Mouse (Mus musculus): ENCODE results near the gene Fbxw7. TPM values are rescaled to one million over a fixed set of nuclear protein-coding genes. Genes with fewer than 3 reads are reported as not detected.

Gene Fbxw7
- polyA plus RNA-seq, 1 experiment from 2014 or later: 52.8 TPM

DNA sequence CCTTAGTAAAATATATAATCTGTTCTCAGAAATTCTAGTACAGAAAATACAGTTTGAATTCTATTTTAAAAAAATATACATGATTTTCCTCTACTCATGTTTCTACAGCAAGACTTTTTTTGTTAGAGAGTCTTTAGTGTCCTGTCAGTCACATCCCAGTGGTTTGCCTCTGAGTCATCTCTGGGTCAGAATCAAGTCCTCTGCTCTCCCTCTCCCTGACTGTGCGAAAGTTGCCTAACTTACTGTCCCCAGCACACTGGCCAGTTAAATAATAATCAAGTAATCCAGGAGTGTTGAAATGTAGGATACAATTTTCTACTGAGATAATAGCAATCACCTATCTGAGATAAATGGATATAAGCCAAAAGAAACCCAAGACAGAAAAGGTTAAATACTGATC, 120.7 kb downstream of the Fbxw7 start:
- Histone ChIP-seq H3K27me3 (replicated peaks) (no peaks in the 10 kb centered on the region), H3K9me3 (replicated peaks) (no peaks in the 10 kb centered on the region), H3K4me1 (peaks cover 5% of the 10 kb centered on the region), H3K27ac (replicated peaks) (no peak overlapping the region), H3K4me3 (replicated peaks) (no peak overlapping the region), H3K4me2 (no peak overlapping the region), H3K36me3 (no peaks in the 10 kb centered on the region), H3K9ac (replicated peaks) (no peak overlapping the region)
- ATAC-seq (ENCODE audit: low FRiP score): no peak
- WGBS: 70% methylated on average over 1 of the region's 1 CpGs

GRCm38 (mm10) chr3:84936252-84936651, 121.2 kb downstream of the Fbxw7 start:
- 56% methylated on average over 2 of the region's 2 CpGs for WGBS

GRCm38 (mm10) chr3:84936956-84937355, 121.9 kb downstream of the Fbxw7 start:
- no peaks in the 10 kb centered on the region for H3K36me3 ChIP-seq
- ATAC-seq (ENCODE audit: low FRiP score): no peak
- H3K4me2 ChIP-seq: no peak overlapping the region
- H3K9me3 ChIP-seq (replicated peaks): no peaks in the 10 kb centered on the region
- no peak overlapping the region for H3K9ac ChIP-seq (replicated peaks)
- no peak overlapping the region for H3K27ac ChIP-seq (replicated peaks)
- no peaks in the 10 kb centered on the region for H3K27me3 ChIP-seq (replicated peaks)
- 64% methylated on average over 5 of the region's 5 CpGs for WGBS
- peaks cover 5% of the 10 kb centered on the region for H3K4me1 ChIP-seq
- no peak overlapping the region for H3K4me3 ChIP-seq (replicated peaks)

More at GRCm38 (mm10) chr3:84936252-84936651, 121.2 kb downstream of the Fbxw7 start:
- no peak overlapping the region for H3K9ac ChIP-seq (replicated peaks)
- H3K36me3 ChIP-seq: no peaks in the 10 kb centered on the region
- peaks cover 5% of the 10 kb centered on the region for H3K4me1 ChIP-seq
- H3K4me3 ChIP-seq (replicated peaks): no peak overlapping the region
- H3K27me3 ChIP-seq (replicated peaks): no peaks in the 10 kb centered on the region
- H3K27ac ChIP-seq (replicated peaks): no peak overlapping the region
- no peak overlapping the region for H3K4me2 ChIP-seq
- H3K9me3 ChIP-seq (replicated peaks): no peaks in the 10 kb centered on the region
- no peak for ATAC-seq (ENCODE audit: low FRiP score)

DNA sequence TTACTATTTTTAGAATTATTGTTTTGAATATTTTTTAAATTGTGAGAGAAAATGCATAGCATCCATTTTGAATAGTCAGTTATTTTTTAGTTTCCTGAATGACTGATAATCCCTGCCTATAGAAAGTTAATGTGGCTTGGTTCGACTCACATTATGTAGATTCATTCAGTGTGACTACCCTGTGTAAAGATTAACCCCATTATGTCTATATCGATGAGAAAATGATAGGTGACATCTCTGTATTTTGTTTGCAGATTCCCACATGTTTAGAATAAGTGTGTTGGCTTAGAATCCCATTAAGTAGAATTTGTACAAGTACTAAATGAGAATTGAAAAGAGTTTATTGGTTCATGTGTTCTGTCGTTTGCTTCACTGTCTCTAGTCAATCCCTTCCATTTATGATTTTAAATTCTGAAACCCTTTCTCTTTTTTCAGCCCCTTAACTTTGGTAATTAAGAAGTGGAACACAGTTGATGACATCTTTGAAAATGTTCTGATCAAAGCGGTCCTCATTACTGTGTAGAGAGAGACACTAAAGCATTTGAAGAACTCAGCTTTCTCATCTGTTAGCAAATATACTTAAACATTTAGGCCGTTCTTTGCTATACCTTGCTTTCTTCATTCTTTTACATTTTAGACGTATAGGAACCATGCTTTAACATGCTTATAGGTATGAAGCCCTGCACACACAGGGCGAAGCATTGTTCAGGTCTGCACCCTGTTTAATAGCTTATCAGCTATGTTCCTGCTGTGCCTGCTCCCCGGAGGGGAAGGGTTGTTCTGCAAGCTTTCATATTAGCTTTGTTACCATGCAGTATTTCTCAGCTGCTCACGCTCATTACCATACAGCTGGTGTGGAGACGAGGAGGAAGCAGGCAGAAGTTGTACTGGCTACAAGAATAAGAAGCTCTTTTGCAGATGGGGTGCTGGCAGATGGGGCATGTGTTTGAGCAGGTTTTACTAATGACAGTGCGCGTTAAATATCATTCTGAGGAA, 122.6 kb downstream of the Fbxw7 start:
- no peak; the same call in 1 of the 2 replicates for ATAC-seq (ENCODE audit: low FRiP score)
- WGBS: 27% methylated on average over 12 of the region's 12 CpGs
- Histone ChIP-seq H3K27ac (replicated peaks) (peak overlapping the region; percentile 56; the same call in 1 of the 2 replicates), H3K4me3 (replicated peaks) (no peak overlapping the region), H3K4me2 (no peak overlapping the region), H3K9me3 (replicated peaks) (no peaks in the 10 kb centered on the region), H3K36me3 (no peaks in the 10 kb centered on the region), H3K9ac (replicated peaks) (no peak overlapping the region), H3K27me3 (replicated peaks) (no peaks in the 10 kb centered on the region), H3K4me1 (peaks cover 5% of the 10 kb centered on the region)

- Histone ChIP-seq H3K4me3 (replicated peaks) (no peak overlapping the region), H3K36me3 (no peaks in the 10 kb centered on the region), H3K9ac (replicated peaks) (no peak overlapping the region), H3K4me2 (no peak overlapping the region), H3K9me3 (replicated peaks) (no peaks in the 10 kb centered on the region), H3K27ac (replicated peaks) (no peak overlapping the region), H3K27me3 (replicated peaks) (no peaks in the 10 kb centered on the region), H3K4me1 (no peaks in the 10 kb centered on the region)
- ATAC-seq (ENCODE audit: low FRiP score): no peak
- 95% methylated on average over 3 of the region's 3 CpGs for WGBS
Measured at GRCm38 (mm10) chr3:84944933-84945332, 129.9 kb downstream of the Fbxw7 start.

DNA sequence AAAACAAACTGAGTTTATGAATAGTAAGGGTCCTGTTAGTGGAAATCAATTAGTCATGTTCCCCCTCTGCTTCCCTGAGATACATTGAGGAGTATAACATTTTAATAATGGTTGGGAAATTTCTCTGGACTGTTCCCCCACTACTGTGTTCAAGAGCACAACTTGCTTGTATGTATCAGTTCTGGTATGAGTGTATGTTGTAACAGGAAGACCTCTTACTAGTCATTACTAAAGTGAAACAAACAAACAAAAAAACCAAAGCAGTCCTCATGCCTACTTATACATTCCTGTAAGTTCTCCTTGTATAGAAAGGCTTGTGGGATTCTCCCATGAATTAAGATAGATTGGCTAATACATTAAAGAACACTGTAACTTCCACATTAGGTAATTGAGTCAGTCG, 131.3 kb downstream of the Fbxw7 start:
- H3K36me3 ChIP-seq: no peaks in the 10 kb centered on the region
- 0 out of 2 replicates have a peak, but pooled peaks cover 3% of the 10 kb centered on the region for H3K4me1 ChIP-seq
- H3K27ac ChIP-seq (replicated peaks): no peak overlapping the region
- H3K4me2 ChIP-seq: no peak overlapping the region
- H3K9me3 ChIP-seq (replicated peaks): no peaks in the 10 kb centered on the region
- 85% methylated on average over 1 of the region's 1 CpGs for WGBS
- no peak overlapping the region for H3K9ac ChIP-seq (replicated peaks)
- no peak overlapping the region for H3K4me3 ChIP-seq (replicated peaks)
- no peak for ATAC-seq (ENCODE audit: low FRiP score)
- no peaks in the 10 kb centered on the region for H3K27me3 ChIP-seq (replicated peaks)

DNA sequence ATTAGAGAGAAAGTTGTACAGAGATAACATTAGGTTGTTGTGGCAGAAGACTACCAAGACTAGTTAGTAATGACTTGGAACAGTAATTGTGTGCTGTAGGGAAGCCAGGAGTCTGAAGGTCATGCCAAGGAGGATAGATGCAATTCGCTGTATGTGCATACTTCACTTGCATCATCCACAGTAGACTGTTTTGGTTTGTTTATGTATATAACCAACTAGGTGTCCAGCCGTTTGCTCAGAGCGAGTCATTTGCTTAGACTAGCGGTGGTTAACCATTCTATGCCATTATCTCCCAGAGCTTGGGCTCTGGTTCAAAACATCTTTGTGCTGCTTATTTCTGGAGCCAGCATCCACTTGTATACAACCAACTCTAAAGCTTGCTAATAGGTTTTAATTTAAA, 134.3 kb downstream of the Fbxw7 start:
- no peaks in the 10 kb centered on the region for H3K36me3 ChIP-seq
- H3K9me3 ChIP-seq (replicated peaks): no peaks in the 10 kb centered on the region
- H3K4me3 ChIP-seq (replicated peaks): no peak overlapping the region
- H3K27ac ChIP-seq (replicated peaks): no peak overlapping the region
- no peak for ATAC-seq (ENCODE audit: low FRiP score)
- H3K9ac ChIP-seq (replicated peaks): no peak overlapping the region
- 0 out of 2 replicates have a peak, but pooled peaks cover 3% of the 10 kb centered on the region for H3K4me1 ChIP-seq
- no peaks in the 10 kb centered on the region for H3K27me3 ChIP-seq (replicated peaks)
- no peak overlapping the region for H3K4me2 ChIP-seq
- WGBS: 89% methylated on average over 4 of the region's 4 CpGs

DNA sequence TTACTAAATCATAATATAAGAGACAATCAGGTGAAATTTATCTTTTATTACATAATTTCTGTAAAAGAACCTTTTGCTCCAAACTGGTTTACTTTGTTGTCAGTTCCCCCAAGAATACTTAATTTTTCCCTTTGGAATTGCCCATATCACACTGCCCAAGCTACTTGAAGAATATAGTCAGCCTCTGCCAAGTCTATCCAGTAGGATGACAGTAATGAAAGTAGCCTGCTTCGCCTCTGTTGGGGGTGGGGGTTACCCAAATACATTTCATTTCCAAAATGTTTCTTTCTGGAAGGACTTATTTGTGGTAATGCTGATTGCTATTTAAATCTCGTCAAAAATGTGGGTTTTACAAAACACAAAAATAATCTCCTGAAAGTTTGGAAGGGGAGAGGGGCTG, 136.6 kb downstream of the Fbxw7 start:
- H3K27ac ChIP-seq (replicated peaks): peak overlapping the region; percentile 94
- H3K9me3 ChIP-seq (replicated peaks): no peaks in the 10 kb centered on the region
- peak overlapping the region; percentile 67 for H3K9ac ChIP-seq (replicated peaks)
- 0 out of 2 replicates have a peak, but pooled peaks cover 3% of the 10 kb centered on the region for H3K4me1 ChIP-seq
- no peak; the same call in 1 of the 2 replicates for ATAC-seq (ENCODE audit: low FRiP score)
- no peaks in the 10 kb centered on the region for H3K36me3 ChIP-seq
- WGBS: 20% methylated on average over 2 of the region's 2 CpGs
- peak overlapping the region; percentile 66 for H3K4me2 ChIP-seq
- H3K4me3 ChIP-seq (replicated peaks): peak overlapping the region; percentile 58
- no peaks in the 10 kb centered on the region for H3K27me3 ChIP-seq (replicated peaks)

GRCm38 (mm10) chr3:84952135-84952534, 137.1 kb downstream of the Fbxw7 start:
- WGBS: 7% methylated on average over 13 of the region's 13 CpGs
- ATAC-seq (ENCODE audit: low FRiP score): peak; percentile 91

DNA sequence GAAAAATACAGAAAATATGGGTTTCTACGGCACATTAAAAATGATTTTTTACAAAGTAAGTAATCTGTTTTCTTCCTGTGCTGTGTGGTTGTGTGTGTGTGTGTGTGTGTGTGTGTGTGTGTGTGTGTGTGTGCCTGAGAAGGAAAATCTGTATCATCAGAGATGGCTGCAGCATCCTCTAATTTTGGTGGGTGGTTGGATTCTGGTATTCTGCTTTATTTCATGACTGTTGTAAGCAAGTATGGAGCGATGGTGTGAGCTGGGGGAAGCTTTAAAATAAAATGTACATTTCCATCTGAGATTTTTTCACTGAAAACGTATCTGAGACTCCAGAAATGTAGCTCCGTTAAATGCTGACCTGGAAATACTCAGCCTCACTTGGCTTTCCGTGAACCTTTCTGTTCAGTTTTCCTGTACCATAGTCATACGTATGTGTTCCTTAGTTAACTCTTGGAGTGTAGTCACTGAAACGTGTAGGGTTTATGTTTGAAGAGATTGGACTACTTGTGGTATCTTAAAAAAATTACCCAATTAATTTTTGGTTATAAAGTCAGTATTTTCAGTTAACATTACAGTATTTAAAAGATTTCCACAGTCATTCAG, 137.6 kb downstream of the Fbxw7 start:
- Histone ChIP-seq H3K4me2 (peak overlapping the region; percentile 66), H3K27me3 (replicated peaks) (no peaks in the 10 kb centered on the region), H3K4me3 (replicated peaks) (peak overlapping the region; percentile 58), H3K9ac (replicated peaks) (peak overlapping the region; percentile 67), H3K4me1 (0 out of 2 replicates have a peak, but pooled peaks cover 3% of the 10 kb centered on the region), H3K9me3 (replicated peaks) (no peaks in the 10 kb centered on the region), H3K27ac (replicated peaks) (peak overlapping the region; percentile 94), H3K36me3 (no peaks in the 10 kb centered on the region)
- ATAC-seq (ENCODE audit: low FRiP score): peak; percentile 49
- 34% methylated on average over 7 of the region's 7 CpGs for WGBS

More at GRCm38 (mm10) chr3:84952135-84952534, 137.1 kb downstream of the Fbxw7 start:
- Histone ChIP-seq H3K36me3 (no peaks in the 10 kb centered on the region), H3K27ac (replicated peaks) (peak overlapping the region; percentile 94), H3K9ac (replicated peaks) (peak overlapping the region; percentile 67), H3K4me1 (0 out of 2 replicates have a peak, but pooled peaks cover 3% of the 10 kb centered on the region), H3K9me3 (replicated peaks) (no peaks in the 10 kb centered on the region), H3K4me2 (peak overlapping the region; percentile 66), H3K27me3 (replicated peaks) (no peaks in the 10 kb centered on the region), H3K4me3 (replicated peaks) (peak overlapping the region; percentile 58)

- Histone ChIP-seq H3K4me3 (replicated peaks) (peak overlapping the region; percentile 19), H3K4me2 (peak overlapping the region; percentile 39), H3K4me1 (0 out of 2 replicates have a peak, but pooled peaks cover 6% of the 10 kb centered on the region), H3K27me3 (replicated peaks) (no peaks in the 10 kb centered on the region), H3K27ac (replicated peaks) (no peak overlapping the region), H3K9me3 (replicated peaks) (no peaks in the 10 kb centered on the region), H3K36me3 (peaks cover 3% of the 10 kb centered on the region; the same call in 1 of the 2 replicates), H3K9ac (replicated peaks) (no peak overlapping the region)
- WGBS: 53% methylated on average over 8 of the region's 8 CpGs
- no peak for ATAC-seq (ENCODE audit: low FRiP score)
Measured at GRCm38 (mm10) chr3:84955011-84955775, 140.1 kb downstream of the Fbxw7 start.
